Mouse (Mus musculus): ENCODE measurements around the gene Zic5. TPM values are rescaled to one million over a fixed set of nuclear protein-coding genes. Genes with fewer than 3 reads are reported as not detected.

The Zic5 gene
- polyA plus RNA-seq, 1 experiment from 2014 or later, result 0.11 TPM

- Histone ChIP-seq H3K27ac (no peak overlapping the region), H3K4me3 (replicated peaks; ENCODE audit: low read depth, low read length) (no peak overlapping the region), H3K36me3 (ENCODE audit: insufficient read depth, low read length) (no peaks in the 10 kb centered on the region), H3K9me3 (replicated peaks; ENCODE audit: low read length) (no peaks in the 10 kb centered on the region), H3K27me3 (ENCODE audit: insufficient read depth, low read length) (peaks cover 81% of the 10 kb centered on the region), H3K4me2 (ENCODE audit: low read length) (no peak overlapping the region), H3K9ac (ENCODE audit: low read depth, low read length) (no peak overlapping the region), H3K4me1 (replicated peaks; ENCODE audit: insufficient read depth, low read length) (no peaks in the 10 kb centered on the region)
- no peak for ATAC-seq (replicated peaks; ENCODE audit: low FRiP score, low read depth)
- WGBS, result 1% methylated on average over 24 of the region's 24 CpGs
- no peak for TF ChIP-seq CTCF (IDR thresholded peaks at IDR 0.05; ENCODE audit: low read depth)
- no peak for DNase-seq (ENCODE audit: low spot score)
Observed at GRCm38 (mm10) chr14:122484844-122485551, 19.5 kb upstream of the Zic5 start.

- H3K4me1 ChIP-seq (replicated peaks; ENCODE audit: insufficient read depth, low read length), result no peaks in the 10 kb centered on the region
- H3K27me3 ChIP-seq (ENCODE audit: insufficient read depth, low read length), result peaks cover 81% of the 10 kb centered on the region
- H3K27ac ChIP-seq, result no peak overlapping the region
- TF ChIP-seq CTCF (IDR thresholded peaks at IDR 0.05; ENCODE audit: low read depth), result no peak
- no peak overlapping the region for H3K4me2 ChIP-seq (ENCODE audit: low read length)
- H3K9me3 ChIP-seq (replicated peaks; ENCODE audit: low read length), result no peaks in the 10 kb centered on the region
- 4% methylated on average over 4 of the region's 4 CpGs for WGBS
- ATAC-seq (replicated peaks; ENCODE audit: low FRiP score, low read depth), result no peak
- H3K4me3 ChIP-seq (replicated peaks; ENCODE audit: low read depth, low read length), result no peak overlapping the region
- H3K9ac ChIP-seq (ENCODE audit: low read depth, low read length), result no peak overlapping the region
- DNase-seq (ENCODE audit: low spot score), result no peak
- H3K36me3 ChIP-seq (ENCODE audit: insufficient read depth, low read length), result no peaks in the 10 kb centered on the region
Observed at GRCm38 (mm10) chr14:122484458-122484843, 19.0 kb upstream of the Zic5 start.

GRCm38 (mm10) chr14:122483556-122484421, 18.3 kb upstream of the Zic5 start:
- DNase-seq (ENCODE audit: low spot score), result no peak
- WGBS, result 4% methylated on average over 18 of the region's 18 CpGs
- H3K4me3 ChIP-seq (replicated peaks; ENCODE audit: low read depth, low read length), result no peak overlapping the region
- no peaks in the 10 kb centered on the region for H3K36me3 ChIP-seq (ENCODE audit: insufficient read depth, low read length)
- H3K9me3 ChIP-seq (replicated peaks; ENCODE audit: low read length), result no peaks in the 10 kb centered on the region
- H3K4me2 ChIP-seq (ENCODE audit: low read length), result no peak overlapping the region
- H3K27me3 ChIP-seq (ENCODE audit: insufficient read depth, low read length), result peaks cover 79% of the 10 kb centered on the region
- ATAC-seq (replicated peaks; ENCODE audit: low FRiP score, low read depth), result no peak
- no peaks in the 10 kb centered on the region for H3K4me1 ChIP-seq (replicated peaks; ENCODE audit: insufficient read depth, low read length)
- TF ChIP-seq CTCF (IDR thresholded peaks at IDR 0.05; ENCODE audit: low read depth), result no peak
- H3K27ac ChIP-seq, result no peak overlapping the region
- H3K9ac ChIP-seq (ENCODE audit: low read depth, low read length), result no peak overlapping the region

- H3K4me3 ChIP-seq (replicated peaks; ENCODE audit: low read depth, low read length), result no peak overlapping the region
- no peak for DNase-seq (ENCODE audit: low spot score)
- no peaks in the 10 kb centered on the region for H3K9me3 ChIP-seq (replicated peaks; ENCODE audit: low read length)
- no peak overlapping the region for H3K4me2 ChIP-seq (ENCODE audit: low read length)
- no peaks in the 10 kb centered on the region for H3K36me3 ChIP-seq (ENCODE audit: insufficient read depth, low read length)
- H3K9ac ChIP-seq (ENCODE audit: low read depth, low read length), result no peak overlapping the region
- no peak for ATAC-seq (replicated peaks; ENCODE audit: low FRiP score, low read depth)
- H3K27ac ChIP-seq, result no peak overlapping the region
- WGBS, result 3% methylated on average over 5 of the region's 5 CpGs
- H3K4me1 ChIP-seq (replicated peaks; ENCODE audit: insufficient read depth, low read length), result no peaks in the 10 kb centered on the region
- peaks cover 85% of the 10 kb centered on the region for H3K27me3 ChIP-seq (ENCODE audit: insufficient read depth, low read length)
- TF ChIP-seq CTCF (IDR thresholded peaks at IDR 0.05; ENCODE audit: low read depth), result no peak
Observed at GRCm38 (mm10) chr14:122483024-122483385, 17.5 kb upstream of the Zic5 start.

- Histone ChIP-seq H3K4me1 (replicated peaks; ENCODE audit: insufficient read depth, low read length) (no peaks in the 10 kb centered on the region), H3K9ac (ENCODE audit: low read depth, low read length) (no peak overlapping the region), H3K27ac (no peak overlapping the region), H3K27me3 (ENCODE audit: insufficient read depth, low read length) (peaks cover 86% of the 10 kb centered on the region), H3K36me3 (ENCODE audit: insufficient read depth, low read length) (no peaks in the 10 kb centered on the region), H3K4me2 (ENCODE audit: low read length) (no peak overlapping the region), H3K4me3 (replicated peaks; ENCODE audit: low read depth, low read length) (no peak overlapping the region), H3K9me3 (replicated peaks; ENCODE audit: low read length) (no peaks in the 10 kb centered on the region)
- ATAC-seq (replicated peaks; ENCODE audit: low FRiP score, low read depth) (no peak), DNase-seq (ENCODE audit: low spot score) (no peak)
- TF ChIP-seq CTCF (IDR thresholded peaks at IDR 0.05; ENCODE audit: low read depth), result no peak
- 1% methylated on average over 38 of the region's 38 CpGs for WGBS
Observed at GRCm38 (mm10) chr14:122482081-122483023, 16.9 kb upstream of the Zic5 start.

- Histone ChIP-seq H3K27me3 (ENCODE audit: insufficient read depth, low read length) (peaks cover 87% of the 10 kb centered on the region), H3K36me3 (ENCODE audit: insufficient read depth, low read length) (no peaks in the 10 kb centered on the region), H3K27ac (no peak overlapping the region), H3K4me2 (ENCODE audit: low read length) (no peak overlapping the region), H3K9ac (ENCODE audit: low read depth, low read length) (no peak overlapping the region), H3K9me3 (replicated peaks; ENCODE audit: low read length) (no peaks in the 10 kb centered on the region), H3K4me1 (replicated peaks; ENCODE audit: insufficient read depth, low read length) (no peaks in the 10 kb centered on the region), H3K4me3 (replicated peaks; ENCODE audit: low read depth, low read length) (no peak overlapping the region)
- DNase-seq (ENCODE audit: low spot score) (no peak), ATAC-seq (replicated peaks; ENCODE audit: low FRiP score, low read depth) (no peak)
- no peak for TF ChIP-seq CTCF (IDR thresholded peaks at IDR 0.05; ENCODE audit: low read depth)
- WGBS, result 1% methylated on average over 15 of the region's 15 CpGs
Observed at GRCm38 (mm10) chr14:122481181-122481580, 15.7 kb upstream of the Zic5 start.
